Comparison of ENCODE assay signal across 1 mouse cellular context in genomic region chr14:25746971-25747945, GRCm38 (mm10).
TF ChIP-seq lines count a peak whose summit lies in the region.

No protein-coding gene starts in this region.

TF ChIP-seq in CH12.LX, 34 proteins besides CTCF, POLR2A, EP300 and RAD21 (continued from another document):
- TF ChIP-seq USF2 (conservative IDR thresholded peaks at IDR 0.05; ENCODE audit: low read depth, low read length), result peak; percentile 96
- 0 out of 2 replicates have a peak, but pooled peaks have one; percentile 11 for TF ChIP-seq MEF2A (IDR thresholded peaks at IDR 0.05; ENCODE audit: borderline replicate concordance, low read depth, low read length)
- no peak for TF ChIP-seq MAFK (IDR thresholded peaks at IDR 0.05; ENCODE audit: insufficient replicate concordance, low read length)
- peak; percentile 98 for TF ChIP-seq MAX (IDR thresholded peaks at IDR 0.05; ENCODE audit: low read length)
- TF ChIP-seq ZNF384 (IDR thresholded peaks at IDR 0.05; ENCODE audit: low read depth, low read length), result no peak
- no peak for TF ChIP-seq ZC3H11A (IDR thresholded peaks at IDR 0.05; ENCODE audit: low read depth, low read length)
- no peak for TF ChIP-seq GABPA (IDR thresholded peaks at IDR 0.05; ENCODE audit: insufficient replicate concordance, low read depth, low read length)
- TF ChIP-seq HCFC1 (IDR thresholded peaks at IDR 0.05; ENCODE audit: low read depth, low read length), result 0 out of 2 replicates have a peak, but pooled peaks have one; percentile 54
- TF ChIP-seq USF1 (IDR thresholded peaks at IDR 0.05; ENCODE audit: low read depth, low read length), result peak; percentile 95
- TF ChIP-seq SIN3A (IDR thresholded peaks at IDR 0.05; ENCODE audit: low read length), result peak; percentile 78
- TF ChIP-seq TCF12 (IDR thresholded peaks at IDR 0.05; ENCODE audit: low read depth, low read length), result peak; percentile 70; the same call in 1 of the 2 replicates
- TF ChIP-seq MAZ (IDR thresholded peaks at IDR 0.05; ENCODE audit: low read depth, low read length), result no peak
- no peak for TF ChIP-seq RCOR1 (conservative IDR thresholded peaks at IDR 0.05; ENCODE audit: low read depth, low read length)
TF ChIP-seq in CH12.LX: peak in this region for 16.
